Mouse (Mus musculus) kidney, postnatal 0 days (tissue): Measurements from ENCODE around the gene Olfr961. TPM values are rescaled to one million over a fixed set of nuclear protein-coding genes. Genes with fewer than 3 reads are reported as not detected.

ENCODE experiments used
- ATAC-seq: fragments of 200-750 bp; cut with Nextera tagmentation; replicated peaks from 2 replicates; pipeline ENCODE4 v1.8.0; 2017; ENCODE audit warnings: low read depth, moderate number of reproducible peaks, moderate TSS enrichment, moderate library complexity; ENCODE audit not compliant: low FRiP score
- DNase-seq: peaks from one replicate; pipeline ENCODE4 v3.0.0-alpha.2; 2016; ENCODE audit warnings: low spot score
- H3K27ac ChIP-seq: fragments of 300-500 bp; sonication (generic); 2 replicates; pipeline ENCODE4 v1.5.1; 2014; ENCODE audit warnings: mild to moderate bottlenecking
- H3K27me3 ChIP-seq: fragments of 300-500 bp; sonication (generic); 2 replicates; pipeline ENCODE4 v1.6.1; 2014; ENCODE audit warnings: low read length, mixed read lengths; ENCODE audit not compliant: insufficient read depth
- H3K36me3 ChIP-seq: fragments of 300-500 bp; sonication (generic); 2 replicates; pipeline ENCODE4 v1.6.1; 2014; ENCODE audit warnings: low read length, mixed read lengths; ENCODE audit not compliant: insufficient read depth
- H3K4me1 ChIP-seq: fragments of 300-500 bp; sonication (generic); replicated peaks from 2 replicates; pipeline ENCODE4 v1.6.1; 2014; ENCODE audit warnings: antibody characterized with exemption, low read length, mixed read lengths; ENCODE audit not compliant: insufficient read depth
- H3K4me2 ChIP-seq: fragments of 300-500 bp; sonication (generic); 2 replicates; pipeline ENCODE4 v1.6.1; 2014; ENCODE audit warnings: mild to moderate bottlenecking, low read length, moderate library complexity, mixed read lengths
- H3K4me3 ChIP-seq: fragments of 300-500 bp; sonication (generic); replicated peaks from 2 replicates; pipeline ENCODE4 v1.5.1; 2014; ENCODE audit warnings: low read depth, low read length
- H3K9ac ChIP-seq: fragments of 300-500 bp; sonication (generic); 2 replicates; pipeline ENCODE4 v1.6.1; 2014; ENCODE audit warnings: low read depth, low read length
- H3K9me3 ChIP-seq: fragments of 300-500 bp; sonication (generic); replicated peaks from 2 replicates; pipeline ENCODE4 v1.6.1; 2016; ENCODE audit warnings: low read length, inconsistent platforms, mixed read lengths
- CTCF ChIP-seq: IDR thresholded peaks from 2 replicates; pipeline ENCODE4 v1.5.1; 2016; ENCODE audit warnings: antibody characterized with exemption, low read depth, mild to moderate bottlenecking, moderate library complexity
- WGBS: fragments of 180-500 bp; shearing (Covaris S2); extraction: QIAGEN DNeasy Blood & Tissue Kit; methylation state at CpG from one replicate; pipeline ENCODE4 v1.1.7; 2014; 5-methylcytosine and 5-hydroxymethylcytosine counted together
- polyA plus RNA-seq: library from polyadenylated mRNA; unstranded; fragments of >200 nt; fragmentation: Nextera tagmentation; extraction: Ambion mirVana; gene quantifications from 2 replicates; pipeline ENCODE4 v1.2.1, GENCODE M21; 2015

Olfr961 gene
- polyA plus RNA-seq, 1 experiment from 2014 or later: not detected

DNA sequence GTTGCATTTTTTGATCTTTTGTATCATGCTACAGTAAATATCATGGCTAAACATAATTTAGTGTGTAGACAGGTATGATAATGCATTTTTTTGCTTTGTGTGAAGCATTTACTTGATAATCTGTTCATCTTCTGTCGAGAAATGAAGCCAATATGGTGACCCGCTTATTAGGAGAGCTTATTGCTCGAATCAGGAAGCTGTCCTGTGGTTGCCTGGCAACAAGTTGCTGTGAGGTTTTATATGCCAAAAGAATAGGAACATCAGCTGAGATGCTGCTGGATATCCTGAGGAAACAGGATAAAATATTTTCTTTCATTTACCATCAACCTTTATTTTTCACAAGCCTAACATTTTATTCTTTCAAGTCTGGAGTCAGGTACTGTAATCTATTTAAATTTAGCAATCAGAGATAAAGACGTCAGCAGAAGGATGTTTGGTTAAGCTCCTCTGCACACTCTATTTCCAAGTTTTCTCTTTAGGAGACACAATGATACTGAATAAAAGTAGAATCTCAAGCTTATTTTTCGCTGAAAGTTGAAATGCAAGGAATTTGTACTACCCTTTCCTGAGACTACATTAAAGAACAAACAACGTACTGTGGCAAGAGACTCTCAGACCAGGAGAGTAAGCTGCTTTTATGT, 10.0 kb downstream of the Olfr961 start:
- no peak overlapping the region for H3K4me3 ChIP-seq
- no peak overlapping the region for H3K9ac ChIP-seq
- WGBS: 67% methylated on average over 6 of the region's 6 CpGs
- no peaks in the 10 kb centered on the region for H3K36me3 ChIP-seq
- no peak for DNase-seq
- H3K4me2 ChIP-seq: no peak overlapping the region
- no peaks in the 10 kb centered on the region for H3K27me3 ChIP-seq
- no peak overlapping the region for H3K27ac ChIP-seq
- no peaks in the 10 kb centered on the region for H3K9me3 ChIP-seq
- H3K4me1 ChIP-seq: no peaks in the 10 kb centered on the region
- TF ChIP-seq CTCF: no peak
- ATAC-seq: no peak

DNA sequence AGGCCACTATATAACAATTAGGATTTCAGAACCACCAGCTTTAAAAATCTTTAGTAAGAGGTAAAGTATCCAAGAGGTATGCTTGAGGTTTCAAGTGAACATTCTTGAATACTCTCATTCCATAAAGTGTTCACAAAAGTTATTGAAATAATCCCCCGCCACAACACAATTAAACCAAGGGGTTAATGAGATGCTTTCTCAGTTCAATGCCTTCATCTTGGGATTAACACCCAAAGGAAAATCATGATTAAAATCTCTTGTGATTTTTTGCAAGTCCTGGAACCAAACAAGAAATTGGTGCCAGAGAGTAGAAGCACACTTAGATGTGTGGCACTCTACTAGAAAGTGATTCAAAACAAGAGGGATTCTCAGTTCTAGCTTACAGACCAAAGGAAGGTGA, 22.0 kb downstream of the Olfr961 start, which contains the start of gene Olfr963:
TSS of gene Olfr963 (plus strand) at position 301 of the 400 bp plus-strand sequence.
- H3K27ac ChIP-seq: no peak within 1 kb of the TSS
- no peaks in the 10 kb centered on the region for H3K9me3 ChIP-seq
- no peak within 1 kb of the TSS for H3K4me3 ChIP-seq
- ATAC-seq (no peak), DNase-seq (no peak)
- H3K9ac ChIP-seq: no peak within 1 kb of the TSS
- 93% methylated on average over 1 of the region's 1 CpGs for WGBS
- H3K4me2 ChIP-seq: no peak within 1 kb of the TSS
- H3K27me3 ChIP-seq: no peaks in the 10 kb centered on the region
- H3K36me3 ChIP-seq: no peaks in the 10 kb centered on the region
- no peak for TF ChIP-seq CTCF
- no peaks in the 10 kb centered on the region for H3K4me1 ChIP-seq

DNA sequence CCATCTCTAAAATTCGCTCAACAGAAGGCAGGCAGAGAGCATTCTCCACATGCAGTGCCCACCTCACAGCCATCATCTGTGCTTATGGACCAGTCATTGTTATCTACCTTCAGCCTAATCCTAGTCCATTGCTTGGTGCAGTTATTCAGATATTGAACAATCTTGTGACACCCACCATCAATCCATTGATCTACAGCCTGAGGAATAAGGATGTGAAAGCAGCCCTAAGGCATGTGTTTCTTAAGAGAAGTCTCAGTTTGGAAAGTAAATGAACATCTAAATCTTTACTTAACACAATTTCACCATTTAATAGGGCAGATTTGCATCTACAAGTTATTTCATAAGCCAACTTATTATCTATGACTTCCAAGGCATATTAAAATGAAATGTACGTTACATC, 24.8 kb downstream of the Olfr961 start:
- Histone ChIP-seq H3K9me3 (no peaks in the 10 kb centered on the region), H3K9ac (no peak overlapping the region), H3K4me1 (no peaks in the 10 kb centered on the region), H3K36me3 (no peaks in the 10 kb centered on the region), H3K27ac (no peak overlapping the region), H3K4me3 (no peak overlapping the region), H3K4me2 (no peak overlapping the region), H3K27me3 (no peaks in the 10 kb centered on the region)
- no peak for TF ChIP-seq CTCF
- ATAC-seq: no peak
- WGBS: 80% methylated on average over 2 of the region's 2 CpGs
- no peak for DNase-seq

DNA sequence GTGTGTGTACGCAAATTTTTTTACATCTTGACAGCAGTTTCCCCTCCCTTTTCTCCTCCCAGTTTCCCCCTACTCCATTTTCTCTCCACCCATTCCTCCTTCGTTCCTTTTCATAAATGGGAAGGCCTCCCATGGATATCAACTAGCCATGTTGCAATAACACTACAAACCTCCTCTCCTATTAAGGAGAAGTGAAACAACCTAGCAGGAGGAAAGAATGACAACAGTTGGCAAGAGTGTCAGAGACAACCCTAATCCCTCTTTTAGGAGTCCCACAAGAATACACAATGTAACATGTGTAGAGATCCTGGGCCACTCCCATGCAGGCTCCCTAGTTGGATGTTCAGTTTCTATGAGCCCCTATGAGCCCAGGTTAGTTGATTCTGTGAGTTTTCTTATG, 29.9 kb downstream of the Olfr961 start:
- 68% methylated on average over 2 of the region's 2 CpGs for WGBS

DNA sequence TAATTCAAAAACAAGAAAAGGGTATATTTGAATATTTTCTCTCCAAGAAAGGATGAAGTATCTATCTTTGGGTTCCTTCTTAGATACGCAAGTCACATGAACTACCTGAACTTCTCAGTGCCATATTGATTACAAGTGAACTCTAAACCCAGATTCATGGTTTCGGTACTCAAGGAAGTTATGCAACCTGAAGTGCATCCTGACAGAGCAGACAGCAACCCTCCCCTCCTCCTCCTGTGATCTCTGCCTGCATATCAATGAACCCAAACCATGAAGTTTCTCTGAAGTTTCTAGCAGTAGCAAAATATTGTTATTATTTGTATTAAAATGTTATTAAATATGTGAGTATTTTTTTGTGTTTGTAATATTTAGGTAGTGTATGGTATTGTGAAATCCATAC, 33.7 kb downstream of the Olfr961 start:
- H3K4me3 ChIP-seq: no peak overlapping the region
- no peak for TF ChIP-seq CTCF
- no peak overlapping the region for H3K27ac ChIP-seq
- ATAC-seq: no peak
- no peaks in the 10 kb centered on the region for H3K4me1 ChIP-seq
- H3K9ac ChIP-seq: no peak overlapping the region
- no peaks in the 10 kb centered on the region for H3K9me3 ChIP-seq
- DNase-seq: no peak
- no peaks in the 10 kb centered on the region for H3K27me3 ChIP-seq
- no peak overlapping the region for H3K4me2 ChIP-seq
- WGBS: 90% methylated on average over 2 of the region's 2 CpGs
- H3K36me3 ChIP-seq: no peaks in the 10 kb centered on the region

More for the DNA sequence above, 29.9 kb downstream of the Olfr961 start:
- Histone ChIP-seq H3K9me3 (no peaks in the 10 kb centered on the region), H3K27me3 (no peaks in the 10 kb centered on the region), H3K4me3 (no peak overlapping the region), H3K4me2 (no peak overlapping the region), H3K36me3 (no peaks in the 10 kb centered on the region), H3K27ac (no peak overlapping the region), H3K4me1 (no peaks in the 10 kb centered on the region), H3K9ac (no peak overlapping the region)
- TF ChIP-seq CTCF: no peak
- DNase-seq: no peak
- no peak for ATAC-seq

DNA sequence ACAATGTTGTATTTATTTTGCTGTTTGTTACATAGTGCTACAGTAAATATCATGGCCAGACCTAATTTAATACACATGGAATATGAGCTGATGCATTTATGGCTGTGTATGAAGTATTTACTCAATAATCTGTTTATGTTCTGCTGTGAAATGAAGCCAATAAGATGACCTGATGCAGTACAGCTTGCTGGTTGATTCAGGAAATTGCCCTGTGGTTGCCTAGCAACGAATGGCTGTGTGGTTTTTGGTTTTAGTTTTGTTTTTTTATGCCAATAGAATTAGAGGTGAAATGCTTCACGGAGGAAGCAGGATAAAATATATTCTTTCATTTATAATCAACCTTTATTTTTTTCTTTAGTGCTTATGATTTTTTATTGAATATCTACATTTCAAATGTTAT, 34.4 kb downstream of the Olfr961 start:
- TF ChIP-seq CTCF: no peak
- Histone ChIP-seq H3K27ac (no peak overlapping the region), H3K9ac (no peak overlapping the region), H3K4me3 (no peak overlapping the region), H3K4me1 (no peaks in the 10 kb centered on the region), H3K27me3 (no peaks in the 10 kb centered on the region), H3K9me3 (no peaks in the 10 kb centered on the region), H3K36me3 (no peaks in the 10 kb centered on the region), H3K4me2 (no peak overlapping the region)
- ATAC-seq (no peak), DNase-seq (no peak)
- 61% methylated on average over 2 of the region's 2 CpGs for WGBS

Other genes with a start within 250 kb of the Olfr961 start
- not detected in 2 replicates for gene Olfr952, start 217.9 kb upstream of the Olfr961 start, polyA plus RNA-seq
- gene Olfr954, start 188.4 kb upstream of the Olfr961 start, polyA plus RNA-seq: not detected in 2 replicates
- not detected in 2 replicates for gene Olfr955, start 173.1 kb upstream of the Olfr961 start, polyA plus RNA-seq
- not detected in 2 replicates for gene Olfr44, start 151.1 kb upstream of the Olfr961 start, polyA plus RNA-seq
- gene Olfr957, start 129.3 kb upstream of the Olfr961 start, polyA plus RNA-seq: not detected in 2 replicates
- gene Olfr958, start 91.0 kb upstream of the Olfr961 start, polyA plus RNA-seq: not detected in 2 replicates
- gene Olfr959, start 69.5 kb upstream of the Olfr961 start, polyA plus RNA-seq: not detected in 2 replicates
- gene AW551984, start 40.7 kb upstream of the Olfr961 start, polyA plus RNA-seq: 9.1 and 10.2 TPM in 2 replicates
- gene Olfr148, start 34.4 kb upstream of the Olfr961 start, polyA plus RNA-seq: not detected in 2 replicates
- gene Olfr960, start 23.7 kb upstream of the Olfr961 start, polyA plus RNA-seq: not detected in 2 replicates
- not detected in 2 replicates for gene Olfr963, start 22.1 kb downstream of the Olfr961 start, polyA plus RNA-seq
- gene Olfr149, start 62.0 kb downstream of the Olfr961 start, polyA plus RNA-seq: not detected in 2 replicates
- gene Olfr965, start 66.3 kb downstream of the Olfr961 start, polyA plus RNA-seq: not detected in 2 replicates
- gene Olfr150, start 85.9 kb downstream of the Olfr961 start, polyA plus RNA-seq: not detected in 2 replicates
- gene Olfr967, start 101.2 kb downstream of the Olfr961 start, polyA plus RNA-seq: not detected in 2 replicates
- not detected in 2 replicates for gene Olfr968, start 138.2 kb downstream of the Olfr961 start, polyA plus RNA-seq
- gene Olfr969, start 145.9 kb downstream of the Olfr961 start, polyA plus RNA-seq: not detected in 2 replicates
- gene Olfr970, start 163.8 kb downstream of the Olfr961 start, polyA plus RNA-seq: not detected in 2 replicates
- not detected in 2 replicates for gene Olfr971, start 191.8 kb downstream of the Olfr961 start, polyA plus RNA-seq
- gene Olfr972, start 221.3 kb downstream of the Olfr961 start, polyA plus RNA-seq: not detected in 2 replicates